Mouse (Mus musculus) skeletal muscle tissue, adult 2 months (tissue): ENCODE measurements around the gene Mgat3.
A peak's percentile ranks its signal among the peaks of the same experiment; 100 is the strongest.

Experiments
- DNase-seq: peaks from one replicate; pipeline ENCODE4 v3.0.0-alpha.2; 2012; ENCODE audit warnings: low read depth, low spot score

Mgat3 gene

GRCm38 (mm10) chr15:80149517-80149916 is 24.0 kb upstream of the Mgat3 start:
- no peak for DNase-seq

GRCm38 (mm10) chr15:80152663-80153062 is 20.9 kb upstream of the Mgat3 start:
- DNase-seq, result no peak

- no peak for DNase-seq
These were observed 19.8 kb upstream of the Mgat3 start for GRCm38 (mm10) chr15:80153757-80154156.

- no peak for DNase-seq
These were observed 17.8 kb upstream of the Mgat3 start for GRCm38 (mm10) chr15:80155707-80156106.

- no peak for DNase-seq
These were observed 16.2 kb upstream of the Mgat3 start for GRCm38 (mm10) chr15:80157197-80157943.

GRCm38 (mm10) chr15:80158001-80158706 is 15.4 kb upstream of the Mgat3 start:
- no peak for DNase-seq

- DNase-seq, result no peak
These were observed 14.8 kb upstream of the Mgat3 start for GRCm38 (mm10) chr15:80158707-80159090.

GRCm38 (mm10) chr15:80159286-80159901 is 14.1 kb upstream of the Mgat3 start:
- no peak for DNase-seq

GRCm38 (mm10) chr15:80160223-80160622 is 13.3 kb upstream of the Mgat3 start:
- no peak for DNase-seq

- peak; percentile 24 for DNase-seq
These were observed 12.8 kb upstream of the Mgat3 start for GRCm38 (mm10) chr15:80160726-80161125.

- no peak for DNase-seq
These were observed 12.3 kb upstream of the Mgat3 start for GRCm38 (mm10) chr15:80161199-80161598.

- DNase-seq, result no peak
These were observed 11.0 kb upstream of the Mgat3 start for GRCm38 (mm10) chr15:80162401-80162964.

- no peak for DNase-seq
These were observed 10.2 kb upstream of the Mgat3 start for GRCm38 (mm10) chr15:80163274-80163673.

- DNase-seq, result no peak
These were observed 9.8 kb upstream of the Mgat3 start for GRCm38 (mm10) chr15:80163716-80164115.

- no peak for DNase-seq
These were observed 8.1 kb upstream of the Mgat3 start for GRCm38 (mm10) chr15:80165396-80165795.

- DNase-seq, result no peak
These were observed 4.0 kb upstream of the Mgat3 start for GRCm38 (mm10) chr15:80169484-80169883.

- no peak for DNase-seq
These were observed 3.2 kb upstream of the Mgat3 start for GRCm38 (mm10) chr15:80170357-80170756.

- DNase-seq, result no peak
These were observed 2.2 kb upstream of the Mgat3 start for GRCm38 (mm10) chr15:80171286-80171685.

- no peak for DNase-seq
These were observed 1.7 kb upstream of the Mgat3 start for GRCm38 (mm10) chr15:80171791-80172190.

GRCm38 (mm10) chr15:80173781-80174597 is 468 bp downstream of the Mgat3 start:
- no peak for DNase-seq

GRCm38 (mm10) chr15:80174598-80174875 is 1.0 kb downstream of the Mgat3 start:
- DNase-seq, result no peak

- DNase-seq, result no peak
These were observed 1.8 kb downstream of the Mgat3 start for GRCm38 (mm10) chr15:80175316-80175715.
